Mouse (Mus musculus): Measurements from ENCODE around the gene Ins1.

GRCm38 (mm10) chr19:52263997-52264396 is at the start of gene Ins1:
- no peak for TF ChIP-seq CTCF (IDR thresholded peaks at IDR 0.05; ENCODE audit: low read depth, low read length)
- no peak for TF ChIP-seq GATA2 (IDR thresholded peaks at IDR 0.05; ENCODE audit: borderline replicate concordance, low read depth, low read length)

Measured in G1E (cell line).